8 mouse cellular contexts compared by ENCODE assay signal in genomic region chr14:30888271-30888732, GRCm38 (mm10). TPM values are rescaled to one million over a fixed set of nuclear protein-coding genes. Genes with fewer than 3 reads are reported as not detected.
DNase-seq lines count a peak whose midpoint lies in the region; ATAC-seq and TF ChIP-seq lines count a peak whose summit lies in the region.

No protein-coding gene starts in this region.

- no peak overlapping the region; the same call in 1 of the 2 replicates for H3K9ac ChIP-seq in lung, embryonic 16.5 days (ENCODE audit: low read length)
- H3K9ac ChIP-seq in midbrain, embryonic 16.5 days (ENCODE audit: low read depth, low read length) = no peak overlapping the region

- intact Hi-C loops in left cerebral cortex, adult 2 months (cut with DNase I) = no loop called here
- intact Hi-C loops in left cerebral cortex, postnatal 36 days (cut with DNase I) = no loop called here

- H3K4me1 ChIP-seq in kidney, adult 2 months (ENCODE audit: control insufficient read depth, insufficient read depth, low read length) = peaks cover 5% of the 10 kb centered on the region; the same call in 1 of the 2 replicates
- H3K4me1 ChIP-seq in lung, embryonic 16.5 days (replicated peaks; ENCODE audit: control insufficient read depth, insufficient read depth, low read length) = peaks cover 14% of the 10 kb centered on the region
- H3K4me1 ChIP-seq in midbrain, embryonic 16.5 days (ENCODE audit: control insufficient read depth, insufficient read depth, low read length) = no peaks in the 10 kb centered on the region

- no peak for DNase-seq in left cerebral cortex, adult 2 months (ENCODE audit: extremely low spot score in 1 of 2, low spot score in 2 of 2)
- no peak for DNase-seq in left cerebral cortex, postnatal 36 days (ENCODE audit: low spot score in 2 of 2)
- peak; percentile 59 to 89 for DNase-seq in adrenal gland, adult (ENCODE audit: inconsistent age in 2 of 2, low spot score in 1 of 2)
- peak; percentile 44 for DNase-seq in gastrocnemius, postnatal 10 days
- peak; percentile 72 for DNase-seq in kidney, adult 2 months
- DNase-seq in frontal cortex, adult 2 months (ENCODE audit: extremely low spot score in 1 of 2, low spot score in 1 of 2) = no peak

- no peak overlapping the region for H3K4me3 ChIP-seq in left cerebral cortex, adult 2 months
- H3K4me3 ChIP-seq in kidney, adult 2 months (ENCODE audit: insufficient read depth, low read depth, low read length) = no peak overlapping the region
- peak overlapping the region; percentile 4; the same call in 1 of the 2 replicates for H3K4me3 ChIP-seq in lung, embryonic 16.5 days (ENCODE audit: low read length)
- no peak overlapping the region for H3K4me3 ChIP-seq in midbrain, embryonic 16.5 days (ENCODE audit: low read depth, low read length)

- H3K4me2 ChIP-seq in lung, embryonic 16.5 days (ENCODE audit: low read depth, low read length) = peak overlapping the region; percentile 35
- no peak overlapping the region for H3K4me2 ChIP-seq in midbrain, embryonic 16.5 days (ENCODE audit: low read length)

- no peak for TF ChIP-seq POLR2A in kidney, adult 2 months (IDR thresholded peaks at IDR 0.05; ENCODE audit: low read depth, low read length)

- H3K36me3 ChIP-seq in kidney, adult 2 months (ENCODE audit: control insufficient read depth, insufficient read depth, low read length) = no peaks in the 10 kb centered on the region
- H3K36me3 ChIP-seq in lung, embryonic 16.5 days (ENCODE audit: control insufficient read depth, insufficient read depth, low read length) = no peaks in the 10 kb centered on the region
- H3K36me3 ChIP-seq in midbrain, embryonic 16.5 days (ENCODE audit: control insufficient read depth, insufficient read depth, low read length) = no peaks in the 10 kb centered on the region

- H3K27ac ChIP-seq in left cerebral cortex, adult 2 months = no peak overlapping the region
- H3K27ac ChIP-seq in kidney, adult 2 months (ENCODE audit: insufficient read depth, low read depth, low read length) = no peak overlapping the region
- H3K27ac ChIP-seq in lung, embryonic 16.5 days (ENCODE audit: low read length) = 0 out of 2 replicates have a peak overlapping the region, but pooled peaks have one; percentile 25
- H3K27ac ChIP-seq in midbrain, embryonic 16.5 days (ENCODE audit: low read length) = no peak overlapping the region

- H3K9me3 ChIP-seq in lung, embryonic 16.5 days (ENCODE audit: control insufficient read depth, low read length) = no peaks in the 10 kb centered on the region
- no peaks in the 10 kb centered on the region for H3K9me3 ChIP-seq in midbrain, embryonic 16.5 days (replicated peaks; ENCODE audit: control insufficient read depth, low read length, poor library complexity, severe bottlenecking)

- ATAC-seq in lung, embryonic 16.5 days (ENCODE audit: low read depth) = peak; percentile 88
- ATAC-seq in midbrain, embryonic 16.5 days = no peak

- 8% methylated on average over 9 of the region's 9 CpGs for WGBS in kidney, adult 2 months
- 4% methylated on average over 9 of the region's 9 CpGs for WGBS in lung, embryonic 16.5 days
- 23% methylated on average over 9 of the region's 9 CpGs for WGBS in midbrain, embryonic 16.5 days

- no peaks in the 10 kb centered on the region for H3K27me3 ChIP-seq in kidney, adult 2 months (replicated peaks; ENCODE audit: control insufficient read depth, insufficient read depth, low read length)
- H3K27me3 ChIP-seq in lung, embryonic 16.5 days (ENCODE audit: control insufficient read depth, insufficient read depth, low read depth, low read length) = no peaks in the 10 kb centered on the region; the same call in 1 of the 2 replicates
- no peaks in the 10 kb centered on the region for H3K27me3 ChIP-seq in midbrain, embryonic 16.5 days (ENCODE audit: control insufficient read depth, insufficient read depth, low read depth, low read length)

- peak; percentile 25 for TF ChIP-seq CTCF in left cerebral cortex, adult 2 months (IDR thresholded peaks at IDR 0.05)
- peak; percentile 50; the same call in 1 of the 2 replicates for TF ChIP-seq CTCF in kidney, adult 2 months (conservative IDR thresholded peaks at IDR 0.05; ENCODE audit: insufficient read depth, insufficient read length, low read depth, low read length)

RNA-seq across cellular contexts. Expression of gene Itih4, which starts 2.0 kb away (rescaled TPM):
- under 1 TPM in 1 of 2 experiments, not detected in 1; 0.12 TPM for total RNA-seq in left cerebral cortex, adult 2 months (2021)
- total RNA-seq in left cerebral cortex, postnatal 36 days (2021) = not detected
- total RNA-seq in gastrocnemius, postnatal 10 days (2021) = 1 to 10 TPM in 1 of 2 experiments, under 1 TPM in 1; 0.31 to 1.0 TPM
- polyA plus RNA-seq in kidney, adult 2 months (2012; rRNA removed) = 0.38 and 0.62 TPM in 2 replicates
- polyA plus RNA-seq in lung, embryonic 16.5 days (2015; fragmentation: Nextera tagmentation; extraction: Ambion mirVana) = 0.59 and 3.7 TPM in 2 replicates
- polyA plus RNA-seq in midbrain, embryonic 16.5 days (2015; fragmentation: Nextera tagmentation; extraction: Ambion mirVana) = not detected in 2 replicates
- 0.08 and 0.13 TPM in 2 replicates for polyA plus RNA-seq in frontal cortex, adult 2 months (2012; rRNA removed)

RNA-seq across cellular contexts. Expression of gene Mustn1, which starts 9.3 kb away (rescaled TPM):
- 1 to 10 TPM; 2.1 to 3.5 TPM for total RNA-seq in left cerebral cortex, adult 2 months (2021)
- 1 to 10 TPM; 3.0 to 4.5 TPM for total RNA-seq in left cerebral cortex, postnatal 36 days (2021)
- 100 to 1,000 TPM in 1 of 2 experiments, 10 to 100 TPM in 1; 91.8 to 112 TPM for total RNA-seq in gastrocnemius, postnatal 10 days (2021)
- 8.2 and 9.2 TPM in 2 replicates for polyA plus RNA-seq in kidney, adult 2 months (2012; rRNA removed)
- polyA plus RNA-seq in lung, embryonic 16.5 days (2015; fragmentation: Nextera tagmentation; extraction: Ambion mirVana) = 9.9 and 12.6 TPM in 2 replicates
- 0.51 and 0.68 TPM in 2 replicates for polyA plus RNA-seq in midbrain, embryonic 16.5 days (2015; fragmentation: Nextera tagmentation; extraction: Ambion mirVana)
- 2.3 and 3.3 TPM in 2 replicates for polyA plus RNA-seq in frontal cortex, adult 2 months (2012; rRNA removed)

RNA-seq across cellular contexts. Expression of gene Itih3, which starts 35.3 kb away (rescaled TPM):
- total RNA-seq in left cerebral cortex, adult 2 months (2021) = 10 to 100 TPM; 24.6 to 24.7 TPM
- total RNA-seq in left cerebral cortex, postnatal 36 days (2021) = 10 to 100 TPM; 19.5 to 24.1 TPM
- total RNA-seq in gastrocnemius, postnatal 10 days (2021) = under 1 TPM; 0.28 to 0.93 TPM
- polyA plus RNA-seq in kidney, adult 2 months (2012; rRNA removed) = 0.43 and 0.56 TPM in 2 replicates
- 0.98 and 8.5 TPM in 2 replicates for polyA plus RNA-seq in lung, embryonic 16.5 days (2015; fragmentation: Nextera tagmentation; extraction: Ambion mirVana)
- 1.1 and 2.6 TPM in 2 replicates for polyA plus RNA-seq in midbrain, embryonic 16.5 days (2015; fragmentation: Nextera tagmentation; extraction: Ambion mirVana)
- polyA plus RNA-seq in frontal cortex, adult 2 months (2012; rRNA removed) = 26.1 and 28.7 TPM in 2 replicates

RNA-seq across cellular contexts. Expression of gene Itih1, which starts 54.8 kb away (rescaled TPM):
- not detected for total RNA-seq in left cerebral cortex, adult 2 months (2021)
- not detected for total RNA-seq in left cerebral cortex, postnatal 36 days (2021)
- under 1 TPM in 1 of 2 experiments, not detected in 1; 0.34 TPM for total RNA-seq in gastrocnemius, postnatal 10 days (2021)
- polyA plus RNA-seq in kidney, adult 2 months (2012; rRNA removed) = 1.1 and 1.3 TPM in 2 replicates
- 0.09 and 1.1 TPM in 2 replicates for polyA plus RNA-seq in lung, embryonic 16.5 days (2015; fragmentation: Nextera tagmentation; extraction: Ambion mirVana)
- not detected in 2 replicates for polyA plus RNA-seq in midbrain, embryonic 16.5 days (2015; fragmentation: Nextera tagmentation; extraction: Ambion mirVana)
- polyA plus RNA-seq in frontal cortex, adult 2 months (2012; rRNA removed) = not detected in 2 replicates

Comparison
In these comparisons a context has a peak if more than half of its experiments do, and no peak if none do; other contexts are left out.
1. DNase-seq: peak in adrenal gland, adult (2 of 2), gastrocnemius, postnatal 10 days (single experiment) and kidney, adult 2 months (single experiment); none in left cerebral cortex, adult 2 months (0 of 2), left cerebral cortex, postnatal 36 days (0 of 2) and frontal cortex, adult 2 months (0 of 2).